Mouse (Mus musculus) adrenal gland, postnatal 25 days (tissue): ENCODE measurements around the gene Rap1b. TPM values are rescaled to one million over a fixed set of nuclear protein-coding genes. Genes with fewer than 3 reads are reported as not detected.
A peak's percentile ranks its signal among the peaks of the same experiment; 100 is the strongest.

Experiments used
- DNase-seq: peaks from one replicate; pipeline ENCODE4 v3.0.0; 2021; ENCODE audit warnings: mixed read lengths
- total RNA-seq: library from RNA; stranded (reverse); gene quantifications from 2 replicates; pipeline ENCODE4 v1.2.3, GENCODE M21; 2021

Rap1b gene
- total RNA-seq, 1 experiment from 2014 or later = 129 TPM

GRCm38 (mm10) chr10:117818600-117818999 lies 27.2 kb downstream of the Rap1b start:
- DNase-seq = no peak

GRCm38 (mm10) chr10:117816721-117817120 lies 29.1 kb downstream of the Rap1b start:
- DNase-seq = no peak

GRCm38 (mm10) chr10:117812501-117812900 lies 33.3 kb downstream of the Rap1b start:
- no peak for DNase-seq

GRCm38 (mm10) chr10:117811555-117811954 lies 34.3 kb downstream of the Rap1b start:
- DNase-seq = peak; percentile 16

GRCm38 (mm10) chr10:117810506-117810905 lies 35.3 kb downstream of the Rap1b start:
- no peak for DNase-seq

- DNase-seq = no peak
Observed at GRCm38 (mm10) chr10:117808068-117808467, 37.8 kb downstream of the Rap1b start.

- no peak for DNase-seq
Observed at GRCm38 (mm10) chr10:117805919-117806318, 39.9 kb downstream of the Rap1b start.

GRCm38 (mm10) chr10:117803870-117804850 lies 41.7 kb downstream of the Rap1b start:
- no peak for DNase-seq

- DNase-seq = no peak
Observed at GRCm38 (mm10) chr10:117801886-117802285, 43.9 kb downstream of the Rap1b start.

GRCm38 (mm10) chr10:117799806-117800205 lies 46.0 kb downstream of the Rap1b start:
- DNase-seq = no peak

- DNase-seq = no peak
Observed at GRCm38 (mm10) chr10:117798436-117799035, 47.3 kb downstream of the Rap1b start.

GRCm38 (mm10) chr10:117797684-117798083 lies 48.2 kb downstream of the Rap1b start:
- DNase-seq = no peak

- no peak for DNase-seq
Observed at GRCm38 (mm10) chr10:117797106-117797505, 48.7 kb downstream of the Rap1b start.

- DNase-seq = no peak
Observed at GRCm38 (mm10) chr10:117796181-117796580, 49.7 kb downstream of the Rap1b start.

GRCm38 (mm10) chr10:117795206-117795605 lies 50.6 kb downstream of the Rap1b start:
- no peak for DNase-seq

GRCm38 (mm10) chr10:117793436-117794030 lies 52.3 kb downstream of the Rap1b start:
- DNase-seq = no peak

- DNase-seq = peak; percentile 100
Observed at GRCm38 (mm10) chr10:117792141-117793091, 53.4 kb downstream of the Rap1b start, which contains the start of gene Nup107. Gene Nup107 (minus strand): TSS chr10:117792705.

GRCm38 (mm10) chr10:117791171-117791470 lies 54.7 kb downstream of the Rap1b start:
- DNase-seq = no peak

GRCm38 (mm10) chr10:117790421-117791170 lies 55.2 kb downstream of the Rap1b start:
- no peak for DNase-seq

GRCm38 (mm10) chr10:117790011-117790410 lies 55.8 kb downstream of the Rap1b start:
- DNase-seq = no peak

GRCm38 (mm10) chr10:117784646-117785045 lies 61.2 kb downstream of the Rap1b start:
- DNase-seq = no peak
